Mouse (Mus musculus): ENCODE results near the gene Slc22a14.

DNA sequence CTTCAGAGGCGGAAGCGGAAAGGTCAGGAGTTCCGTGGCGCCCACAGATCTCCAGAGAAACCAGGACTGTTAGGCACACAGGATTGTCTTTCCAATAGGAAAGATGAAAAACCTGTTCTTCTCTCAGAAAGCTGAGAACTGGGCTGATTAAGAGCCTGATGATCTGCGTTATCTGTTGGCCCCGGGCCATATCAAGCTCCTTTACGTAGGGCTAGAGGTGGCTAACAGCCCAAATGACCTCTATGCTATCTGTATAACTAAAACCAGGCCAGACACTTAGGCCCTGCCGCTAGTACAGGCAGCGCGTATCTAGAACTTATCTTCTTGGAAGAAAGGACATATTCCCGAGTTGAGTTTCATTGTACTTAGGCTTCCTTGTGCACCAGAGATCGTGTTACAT, 2.1 kb downstream of the Slc22a14 start:
- TF ChIP-seq CTCF (IDR thresholded peaks at IDR 0.05; ENCODE audit: borderline replicate concordance, extremely low read depth, insufficient read depth, insufficient read length): no peak
- no peak for TF ChIP-seq POLR2A (IDR thresholded peaks at IDR 0.05; ENCODE audit: borderline replicate concordance, extremely low read depth, insufficient read depth, insufficient read length, poor library complexity, severe bottlenecking)

Measured in brain, embryonic 14.5 days (tissue).